Mouse (Mus musculus) layer of hippocampus, adult 8-10 months (tissue): ENCODE measurements around the gene S1pr4. TPM values are rescaled to one million over a fixed set of nuclear protein-coding genes. Genes with fewer than 3 reads are reported as not detected.
A peak's percentile ranks its signal among the peaks of the same experiment; 100 is the strongest.

Experiments used
- DNase-seq, 2 experiments: peaks; one replicate each; pipeline ENCODE4 v3.0.0; 2022; ENCODE audit warnings: low spot score in 2 of 2
- total RNA-seq, 4 experiments: library from RNA; stranded (reverse); gene quantifications; 2 replicates each; pipeline ENCODE4 v1.2.4; 2022

The S1pr4 gene
- total RNA-seq, 4 experiments from 2014 or later: 0.51 to 0.80 (median 0.58) TPM

DNA sequence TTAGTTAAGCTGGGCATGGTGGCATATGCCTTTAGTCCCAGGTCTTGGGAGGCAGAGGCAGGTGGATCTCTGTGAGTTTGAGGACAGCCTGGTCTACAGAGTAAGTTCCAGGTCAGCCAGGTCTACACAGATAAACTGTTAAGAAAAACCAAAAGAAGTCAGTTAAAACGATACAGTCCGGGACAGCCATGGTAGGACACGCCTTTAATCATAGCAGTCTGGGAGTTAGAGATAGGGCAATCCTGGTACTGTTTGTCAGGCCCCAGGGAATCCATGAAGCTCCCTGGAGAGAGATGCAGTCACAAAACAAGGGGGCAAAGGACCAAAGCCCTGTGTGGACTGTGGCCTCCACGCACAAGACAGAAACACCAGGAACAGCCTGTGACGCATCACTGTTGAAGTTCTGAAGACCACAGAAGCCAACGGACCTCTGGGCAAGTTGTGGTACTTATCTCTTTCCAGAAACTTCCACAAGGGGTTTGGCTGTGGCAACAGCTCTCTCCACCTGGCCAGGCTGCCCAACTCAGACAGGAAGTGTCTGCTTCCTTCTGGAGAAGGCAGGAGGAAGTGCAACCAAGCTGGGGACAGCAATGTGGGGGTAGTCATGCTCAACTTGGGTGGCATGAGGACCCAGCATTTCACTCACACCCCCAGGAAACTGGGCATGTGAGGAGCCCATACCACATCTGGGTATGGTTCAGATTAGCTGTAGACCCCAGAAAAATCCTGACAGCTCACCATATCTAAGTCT lies 19.5 kb upstream of the S1pr4 start:
- DNase-seq: no peak

- DNase-seq: peak in 1 of 2 experiments; percentile 58
Observed at GRCm38 (mm10) chr10:81518546-81518945, 18.6 kb upstream of the S1pr4 start.

DNA sequence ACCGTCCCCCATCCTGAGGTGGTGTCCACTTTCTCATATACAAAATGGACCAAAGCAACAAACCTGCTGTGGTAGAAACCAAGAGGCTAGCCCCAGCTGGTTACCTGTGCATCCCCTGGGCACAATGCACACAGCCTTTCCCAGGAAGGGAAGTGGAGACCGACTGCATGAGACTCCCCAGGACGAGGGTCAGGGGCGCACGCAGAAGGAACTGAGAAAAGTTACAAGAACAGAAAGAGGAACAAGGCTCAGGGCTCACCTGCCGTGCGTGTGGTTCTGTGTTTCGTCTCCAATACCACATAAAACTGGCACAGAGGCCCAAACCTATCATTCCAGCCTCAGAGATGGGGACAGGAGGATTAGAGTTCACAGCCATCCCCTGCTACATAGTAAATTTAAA lies 17.3 kb upstream of the S1pr4 start:
- no peak for DNase-seq

DNA sequence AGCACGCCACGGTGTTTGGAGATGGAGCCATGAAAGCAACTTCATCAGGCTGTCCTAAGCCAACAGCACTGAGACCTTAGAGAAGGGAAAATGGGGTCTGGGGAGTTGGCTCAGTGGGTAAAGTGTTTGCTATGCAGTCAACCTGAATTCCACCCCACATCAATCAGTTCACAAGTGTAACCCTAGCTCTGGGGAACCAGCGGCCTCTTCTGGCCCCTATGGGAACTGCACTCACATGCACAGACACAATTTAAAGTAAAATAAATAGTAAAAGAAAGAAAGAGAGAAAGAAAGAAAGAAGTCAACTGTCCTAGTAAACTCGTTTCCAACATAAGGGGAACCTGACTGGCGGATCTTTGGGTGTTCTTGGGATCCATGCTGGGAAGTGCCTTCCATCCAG lies 13.9 kb upstream of the S1pr4 start:
- DNase-seq: no peak

DNA sequence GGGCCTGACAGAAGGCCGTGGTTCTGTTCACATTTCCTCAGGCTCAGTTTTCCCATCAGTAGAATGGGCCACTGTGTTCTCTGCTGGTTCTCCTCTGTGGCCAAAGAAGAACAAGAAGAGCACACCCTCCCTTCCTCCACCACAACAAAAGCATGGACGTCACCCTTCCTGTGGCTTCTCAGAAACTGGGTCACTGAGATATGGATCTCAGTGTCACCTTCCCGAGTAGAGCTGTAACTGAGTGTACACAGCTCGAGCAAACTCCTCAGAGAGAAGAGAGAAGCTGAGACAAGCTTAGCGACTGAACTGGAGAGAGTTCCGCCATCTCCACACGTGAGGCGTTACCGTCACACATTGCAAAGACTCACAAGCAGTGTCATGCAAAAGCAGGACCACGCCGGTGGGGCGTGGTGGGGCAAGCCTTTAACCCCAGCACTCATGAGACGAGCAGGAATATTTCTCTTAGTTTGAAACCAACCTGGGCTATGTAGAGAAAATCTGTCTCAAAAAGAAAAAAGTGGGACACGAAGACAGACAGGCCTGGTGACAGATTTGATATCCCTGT lies 10.4 kb upstream of the S1pr4 start:
- DNase-seq: no peak

DNA sequence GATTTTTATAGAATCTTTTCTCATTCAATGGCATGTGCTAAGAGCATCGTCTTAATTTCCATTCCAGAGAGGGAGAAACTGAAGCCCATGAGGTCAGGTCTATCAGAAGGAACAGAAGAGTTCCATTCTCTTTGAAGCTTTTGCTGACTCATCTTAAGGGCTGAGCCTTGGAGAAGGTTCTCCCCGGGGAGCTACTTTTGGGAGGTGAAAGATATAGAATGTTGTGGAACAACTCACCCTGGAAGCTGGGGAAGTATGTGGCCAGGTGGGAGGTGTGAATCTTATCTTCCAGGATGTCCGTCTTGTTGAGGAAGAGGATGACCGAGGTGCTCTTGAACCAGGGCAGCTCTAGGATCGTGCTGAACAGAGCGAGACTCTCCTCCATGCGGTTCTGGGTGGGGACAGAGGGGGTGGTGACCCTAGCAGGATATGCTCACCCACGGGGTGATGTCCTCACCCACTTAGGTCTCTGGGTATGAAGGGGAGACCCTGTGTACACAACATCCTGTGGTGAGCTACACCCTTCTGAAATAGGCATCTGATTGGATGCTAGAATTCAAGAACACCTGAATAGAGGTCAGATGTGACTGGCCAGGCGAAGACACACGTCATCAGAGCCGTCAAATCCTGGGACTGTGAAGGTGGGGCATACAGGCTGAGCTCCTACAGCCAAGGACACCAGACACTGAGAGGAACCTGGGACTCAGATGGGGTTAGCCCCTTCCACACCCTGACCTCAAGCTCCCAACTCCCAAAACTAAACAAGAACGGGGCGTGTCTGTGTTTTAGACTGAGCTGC lies 8.0 kb upstream of the S1pr4 start:
- no peak for DNase-seq

DNA sequence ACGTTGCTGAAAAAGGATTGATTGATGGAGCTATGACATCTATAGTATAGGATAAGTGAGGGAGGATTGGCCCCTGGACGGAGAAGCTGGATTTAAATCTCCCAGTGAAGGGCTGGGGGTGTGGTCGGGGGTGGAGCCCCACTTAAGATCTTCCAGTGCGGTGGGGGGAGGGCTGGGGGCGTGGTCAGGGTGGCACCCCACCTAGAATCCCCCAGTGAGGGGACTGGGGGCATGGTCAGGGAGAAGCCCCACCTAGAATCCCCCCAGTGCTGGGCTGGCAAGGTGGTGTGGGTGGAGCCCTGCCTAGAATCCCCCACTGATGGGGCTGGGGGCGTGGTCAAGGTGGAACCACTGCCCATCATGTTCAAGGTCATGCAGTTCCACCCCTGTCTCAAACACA lies 7.2 kb upstream of the S1pr4 start:
- no peak for DNase-seq

DNA sequence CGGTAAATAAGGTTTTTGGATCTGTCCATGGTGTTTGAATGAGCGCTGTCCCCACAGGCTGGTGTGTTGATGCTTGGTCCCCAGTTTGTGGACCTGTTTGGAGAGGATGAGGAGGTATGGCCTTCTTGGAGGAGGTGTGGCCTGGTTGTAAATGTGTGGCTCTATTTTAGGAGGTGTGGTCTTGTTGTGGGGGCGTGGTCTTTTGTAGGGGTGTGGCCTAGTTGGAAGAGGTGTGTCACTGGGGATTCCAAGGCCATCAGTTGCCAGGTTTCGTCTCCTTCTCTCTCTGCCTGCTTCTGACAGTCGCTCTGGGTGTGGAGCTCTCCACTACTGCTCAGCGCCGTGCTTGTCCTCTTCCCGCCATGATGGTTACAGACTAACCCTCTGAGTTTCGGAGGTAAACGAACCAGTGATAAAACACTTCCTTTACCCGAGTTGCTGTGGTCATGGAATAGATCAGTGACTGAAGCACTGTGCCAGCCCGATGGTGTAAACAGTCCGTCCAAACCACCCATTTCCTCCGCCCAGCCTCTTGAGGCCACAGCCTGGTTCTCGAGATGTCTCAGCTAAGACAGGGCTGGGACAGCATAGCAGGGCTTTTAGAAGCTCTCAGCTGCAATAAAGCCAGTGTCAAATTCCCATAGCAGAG lies 5.2 kb upstream of the S1pr4 start:
- no peak for DNase-seq

- DNase-seq: peak; percentile 74 to 92
Observed at GRCm38 (mm10) chr10:81502658-81503057, 2.7 kb upstream of the S1pr4 start.

DNA sequence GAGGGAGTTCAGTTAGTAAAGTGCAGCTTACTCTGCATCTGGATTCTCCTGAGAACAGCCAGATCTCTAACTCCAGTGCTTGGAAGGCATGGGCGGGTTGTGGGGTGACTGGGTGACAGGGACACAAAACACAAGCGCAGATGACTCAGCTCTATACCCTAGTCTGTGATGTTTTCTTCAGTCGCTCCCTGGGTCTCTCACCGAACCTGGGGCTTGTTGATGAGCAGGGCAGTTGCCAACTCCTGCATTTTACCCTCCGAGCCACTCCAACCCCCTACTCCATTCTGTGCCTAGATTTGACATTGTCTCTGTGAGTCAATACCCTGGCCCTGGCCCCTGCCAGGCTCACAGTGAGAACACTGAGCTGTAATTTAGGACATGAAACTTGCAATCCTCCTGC lies 1.9 kb upstream of the S1pr4 start:
- DNase-seq: no peak

DNA sequence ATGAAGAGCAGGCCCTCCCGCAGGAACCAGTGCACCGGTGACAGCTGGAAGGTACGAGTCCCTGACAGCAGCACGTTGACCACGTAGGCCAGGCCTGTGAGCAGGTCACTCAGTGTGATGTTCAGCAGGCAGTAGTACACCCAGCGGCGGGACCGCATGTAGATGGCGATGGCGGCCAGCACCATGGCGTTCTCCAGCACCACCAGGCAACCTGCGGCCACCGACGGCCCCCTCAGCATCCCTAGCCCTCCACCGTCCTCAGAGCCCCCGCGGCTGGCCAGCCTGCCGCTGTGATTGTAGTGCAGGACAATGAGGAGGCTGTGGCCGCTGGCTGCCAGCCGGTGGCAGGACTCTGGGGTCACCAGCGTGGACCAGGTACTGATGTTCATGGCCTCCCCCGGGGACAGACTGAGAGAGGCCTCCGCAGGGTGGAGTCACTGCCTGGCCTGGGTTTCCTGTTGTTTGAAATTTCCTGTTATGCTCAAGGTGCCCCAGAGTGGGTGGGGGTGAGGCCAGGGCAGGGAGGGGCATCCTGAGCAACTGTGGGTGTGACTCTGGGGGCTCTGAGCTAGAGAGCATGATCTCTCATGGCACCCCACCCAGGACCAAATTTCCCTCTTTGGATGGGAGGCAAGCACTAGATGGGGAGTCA lies 556 bp downstream of the S1pr4 start:
- peak in 1 of 2 experiments; percentile 14 for DNase-seq

DNA sequence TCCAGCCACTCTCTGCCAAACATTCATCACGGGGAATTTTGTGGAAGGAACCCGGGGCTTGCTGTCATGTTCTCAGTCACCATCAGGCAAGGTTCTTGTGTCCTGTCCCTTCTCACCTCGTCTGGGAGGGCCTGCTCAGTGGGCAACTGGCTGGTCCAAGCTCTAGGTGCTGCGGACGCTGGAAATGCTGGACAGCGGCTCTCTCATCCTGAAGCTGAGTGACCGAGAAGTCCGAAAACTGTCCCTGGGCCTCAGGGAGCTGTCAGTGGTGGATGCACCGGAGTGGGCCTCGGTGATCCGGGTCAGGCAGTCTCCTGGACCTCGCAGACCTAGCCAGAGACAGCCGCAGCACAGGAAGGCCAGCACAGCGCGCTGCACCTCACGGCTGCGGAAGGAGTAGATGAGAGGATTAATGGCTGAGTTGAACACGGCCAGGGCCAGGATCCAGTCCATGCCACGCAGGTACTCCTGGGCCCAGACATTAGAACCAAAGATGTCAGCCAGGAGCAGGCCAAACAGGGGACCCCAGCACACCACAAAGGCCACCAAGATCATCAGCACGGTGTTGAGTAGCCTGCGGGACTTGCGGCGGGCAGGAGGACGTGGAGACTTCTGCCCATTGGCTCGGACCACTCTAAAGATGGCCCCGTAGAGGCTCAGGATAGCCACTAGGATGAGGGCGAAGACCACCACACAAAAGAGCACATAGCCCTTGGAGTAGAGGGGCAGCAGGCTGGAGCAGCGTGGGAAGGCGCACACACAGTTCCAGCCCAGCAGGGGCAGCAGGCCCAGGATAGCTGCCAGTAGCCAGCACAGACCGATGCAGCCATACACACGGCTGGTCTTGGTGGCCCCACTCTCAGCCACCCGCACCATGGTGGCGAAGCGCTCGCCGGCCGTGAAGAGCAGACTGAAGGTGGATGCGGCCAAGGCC lies 1.3 kb downstream of the S1pr4 start:
- peak; percentile 14 to 30 for DNase-seq

- DNase-seq: peak; percentile 9 to 31
Observed at GRCm38 (mm10) chr10:81497401-81498270, 2.3 kb downstream of the S1pr4 start.

GRCm38 (mm10) chr10:81496969-81497368 lies 3.0 kb downstream of the S1pr4 start:
- no peak for DNase-seq

GRCm38 (mm10) chr10:81496264-81496901 lies 3.5 kb downstream of the S1pr4 start, which contains the start of gene Ncln:
Ncln (minus strand) TSS chr10:81496392.
- DNase-seq: peak; percentile 98

DNA sequence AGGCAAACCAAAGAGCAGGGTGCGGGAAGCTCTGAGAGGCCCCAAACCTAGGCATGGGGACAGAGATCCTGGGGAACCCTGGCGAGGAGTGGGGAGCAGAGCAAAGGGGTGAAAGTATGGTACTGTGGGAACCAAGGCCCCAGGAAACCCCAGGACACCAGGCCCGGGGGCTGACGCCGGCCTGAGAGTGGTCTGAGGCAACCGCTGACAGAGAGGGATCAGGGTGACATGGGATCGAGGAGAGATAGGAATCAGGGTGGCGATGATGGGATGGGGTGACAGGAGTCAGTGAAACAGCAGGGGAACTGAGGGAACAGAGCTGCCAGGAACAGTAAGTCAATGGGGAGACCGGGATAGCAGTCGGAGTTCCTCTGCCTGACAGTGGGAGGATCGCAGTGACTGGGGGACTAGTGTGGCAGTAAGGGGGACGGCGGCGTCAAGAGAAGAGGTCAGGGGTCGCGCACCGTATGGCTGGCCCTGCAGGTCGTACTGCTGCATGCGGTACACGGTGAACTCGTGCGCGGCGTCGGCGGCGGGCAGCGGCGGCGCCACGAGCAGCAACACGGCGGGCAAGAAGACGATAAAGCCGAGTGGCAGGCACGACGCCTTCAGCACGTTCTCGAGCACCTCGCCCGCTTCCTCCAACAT lies 4.2 kb downstream of the S1pr4 start:
- DNase-seq: peak; percentile 10 to 14

DNA sequence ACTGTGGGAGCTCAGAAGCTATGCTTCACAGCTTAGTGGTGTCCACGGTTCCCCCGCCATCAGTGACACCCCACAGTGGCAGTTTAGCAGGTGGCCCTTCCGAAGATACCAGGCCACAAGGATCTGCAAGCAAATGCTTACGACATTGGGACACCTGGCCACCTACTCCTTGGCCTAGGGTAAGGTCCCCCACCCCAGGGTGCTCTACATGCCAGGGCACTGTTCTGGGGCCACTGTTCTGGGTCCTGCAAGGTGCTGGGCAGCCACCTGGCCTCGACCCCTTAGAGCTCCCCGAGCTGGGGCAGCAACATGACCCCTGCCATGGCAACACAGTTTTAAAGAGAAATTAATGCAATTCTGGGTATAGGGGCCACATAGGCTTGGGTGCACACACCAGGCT lies 4.8 kb downstream of the S1pr4 start:
- peak in 1 of 2 experiments; percentile 13 for DNase-seq
